Mouse (Mus musculus) embryo, embryonic 10 days (tissue): ENCODE measurements around the gene Dock11.

ENCODE experiments used
- DNase-seq: peaks from one replicate; pipeline ENCODE4 v3.0.0-alpha.2; 2015; ENCODE audit warnings: low spot score

Gene Dock11

GRCm38 (mm10) chrX:36101318-36101717 lies 212.7 kb downstream of the Dock11 start:
- no peak for DNase-seq

- no peak for DNase-seq
Measured at GRCm38 (mm10) chrX:36108601-36109000, 220.0 kb downstream of the Dock11 start.

GRCm38 (mm10) chrX:36111622-36112421 lies 223.2 kb downstream of the Dock11 start, which contains the start of gene Il13ra1:
Il13ra1 (plus strand) TSS chrX:36112110.
- DNase-seq: peak; percentile 40

- no peak for DNase-seq
Measured at GRCm38 (mm10) chrX:36112422-36112750, 223.8 kb downstream of the Dock11 start.

- DNase-seq: no peak
Measured at GRCm38 (mm10) chrX:36115171-36115570, 226.5 kb downstream of the Dock11 start.
